Mouse (Mus musculus) adrenal gland, postnatal 14 days (tissue): ENCODE data around the gene Tnip1. TPM values are rescaled to one million over a fixed set of nuclear protein-coding genes. Genes with fewer than 3 reads are reported as not detected.

Experiments used
- DNase-seq: peaks from one replicate; pipeline ENCODE4 v3.0.0; 2021; ENCODE audit warnings: mixed read lengths
- total RNA-seq: library from RNA; stranded (reverse); gene quantifications from 2 replicates; pipeline ENCODE4 v1.2.3, GENCODE M21; 2021

Tnip1 gene
- total RNA-seq, 1 experiment from 2014 or later = 53.8 TPM

DNA sequence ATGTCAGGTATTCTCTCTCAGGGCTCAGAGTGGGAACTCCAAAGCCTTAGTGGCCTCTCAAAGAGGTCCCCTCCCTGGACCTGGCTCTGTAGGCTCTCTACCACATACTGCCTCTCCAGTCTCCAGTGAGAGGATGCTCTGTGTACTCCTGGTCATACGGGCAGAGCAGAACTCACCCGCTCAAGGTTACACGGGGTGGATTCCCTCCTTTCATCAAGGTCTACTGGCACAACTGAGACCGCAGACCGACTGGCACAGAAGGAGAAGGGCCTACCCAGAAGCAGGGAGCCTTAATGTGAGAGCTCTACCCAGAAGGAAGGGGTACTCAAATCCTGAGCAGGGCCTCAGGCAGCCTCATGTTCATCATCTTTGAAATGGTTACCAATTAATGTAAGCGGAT, 30.2 kb downstream of the Tnip1 start:
- DNase-seq = no peak

DNA sequence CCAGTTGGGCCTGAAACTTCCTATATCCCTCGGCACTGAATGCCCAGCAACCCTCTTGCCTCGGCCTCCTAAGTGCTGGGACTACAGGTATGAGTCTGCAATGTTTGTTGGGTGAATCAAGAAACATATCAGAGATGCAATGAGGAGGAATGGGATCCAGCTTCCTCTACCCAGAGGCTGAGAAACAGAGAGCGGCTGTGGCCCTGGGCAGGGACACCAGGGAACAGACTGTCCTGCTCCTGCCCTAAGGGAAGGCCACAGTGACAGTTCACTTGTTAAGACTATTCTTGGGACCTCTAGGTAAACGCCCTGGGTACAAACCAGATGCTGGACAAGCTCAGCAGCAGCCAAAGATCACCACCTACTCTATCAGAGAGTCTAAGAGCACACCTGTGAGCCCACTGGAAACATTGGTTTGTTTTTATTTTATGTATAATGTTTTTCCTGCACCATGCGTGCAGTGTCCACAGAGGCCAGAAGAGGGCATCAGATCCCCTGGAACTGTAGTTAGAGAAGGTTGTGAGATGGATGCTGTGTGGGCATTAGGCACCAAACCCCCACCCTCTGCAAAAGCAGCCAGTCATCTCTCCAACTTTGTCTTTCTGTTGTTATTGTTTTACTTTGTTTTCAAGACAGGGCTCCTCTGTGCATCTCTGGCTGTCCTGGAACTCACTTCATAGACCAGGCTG, 31.2 kb downstream of the Tnip1 start:
- peak; percentile 72 for DNase-seq

DNA sequence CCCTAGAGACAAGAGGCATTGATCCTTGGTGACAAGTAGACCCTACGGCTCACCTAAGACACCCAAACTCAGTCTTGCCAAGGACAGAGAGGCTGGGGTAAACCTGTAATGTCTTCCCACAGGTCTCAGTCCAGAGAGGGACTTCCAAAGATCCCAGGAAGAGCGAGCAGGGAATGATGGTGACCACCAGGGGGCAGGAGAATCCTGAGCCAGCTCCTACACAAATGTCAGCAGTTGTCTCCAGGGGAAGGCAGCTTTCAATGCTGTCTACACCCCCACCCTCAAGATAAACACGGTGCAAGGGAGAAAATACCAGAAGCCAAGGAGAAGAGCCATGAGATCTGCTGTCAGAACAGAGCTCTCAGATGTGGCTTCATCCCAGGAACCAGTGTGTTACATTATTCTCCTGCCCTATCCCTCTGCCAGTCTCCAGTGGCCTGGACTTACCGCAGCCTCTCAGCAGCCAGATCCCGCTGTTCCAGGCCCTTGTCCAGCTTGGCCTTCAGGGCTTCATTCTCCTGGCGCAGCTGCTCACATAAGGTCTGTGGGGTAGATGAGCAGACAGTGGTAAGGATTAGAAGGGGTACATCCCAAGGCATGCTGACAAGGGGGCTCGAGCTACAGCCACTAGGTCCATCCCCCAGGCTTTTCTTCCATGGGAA, 32.3 kb downstream of the Tnip1 start:
- peak; percentile 76 for DNase-seq

DNA sequence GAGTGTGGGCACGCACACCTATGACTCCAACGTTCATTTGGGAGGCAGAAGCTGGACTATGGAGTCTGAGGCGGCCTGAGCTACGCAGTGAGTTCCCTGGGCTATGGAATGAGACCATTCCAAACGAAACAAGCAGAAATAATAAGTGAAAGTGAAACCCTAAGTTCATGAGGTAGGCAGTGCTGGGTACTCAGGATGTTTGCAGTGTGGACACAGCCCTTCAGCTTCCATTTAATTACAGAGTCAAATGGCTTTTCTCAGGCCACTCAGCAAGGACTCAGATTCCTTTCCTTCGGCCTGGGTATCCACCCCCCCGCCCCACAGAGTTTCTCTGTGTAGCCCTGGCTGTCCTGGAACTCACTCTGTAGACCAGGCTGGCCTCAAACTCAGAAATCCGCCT, 33.0 kb downstream of the Tnip1 start:
- no peak for DNase-seq

DNA sequence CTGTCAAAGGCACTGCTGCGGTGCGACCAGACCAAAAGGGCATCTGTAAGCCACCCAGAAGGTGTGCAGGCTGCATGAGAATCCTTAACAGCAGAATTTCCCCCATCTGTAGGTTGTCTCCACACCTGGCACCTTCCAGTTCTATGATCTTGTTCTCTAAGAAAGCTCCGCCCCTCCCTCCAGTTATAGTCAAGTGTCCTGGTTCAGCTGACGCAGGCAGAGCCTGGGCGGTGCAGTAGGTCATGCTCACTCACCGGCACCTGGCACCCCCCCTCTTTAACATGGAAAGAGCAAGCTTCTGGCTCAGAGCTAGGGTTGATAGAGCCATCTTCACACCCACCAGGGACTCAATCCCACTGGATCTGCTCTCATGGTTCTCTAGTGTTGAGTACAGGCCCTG, 33.4 kb downstream of the Tnip1 start:
- DNase-seq = no peak

DNA sequence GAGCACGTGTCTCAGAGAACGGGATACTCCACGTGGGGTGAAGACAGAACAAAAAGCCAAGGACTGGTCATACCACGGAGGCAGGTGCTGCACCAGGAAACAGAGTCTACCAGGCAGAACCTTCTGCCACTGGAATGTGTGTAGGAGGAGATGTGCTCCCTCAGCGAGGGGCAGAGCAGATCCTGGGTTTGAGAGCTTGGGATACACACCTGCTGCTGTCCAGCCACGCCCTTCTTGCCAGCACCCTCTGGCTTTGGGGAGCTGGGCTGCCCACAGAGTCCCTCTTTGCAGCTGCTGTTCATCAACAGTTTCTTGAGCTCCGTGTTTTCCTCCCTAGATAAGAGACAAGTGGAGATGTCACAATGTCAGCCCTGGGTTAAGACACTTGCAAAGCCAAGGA, 33.8 kb downstream of the Tnip1 start:
- no peak for DNase-seq

DNA sequence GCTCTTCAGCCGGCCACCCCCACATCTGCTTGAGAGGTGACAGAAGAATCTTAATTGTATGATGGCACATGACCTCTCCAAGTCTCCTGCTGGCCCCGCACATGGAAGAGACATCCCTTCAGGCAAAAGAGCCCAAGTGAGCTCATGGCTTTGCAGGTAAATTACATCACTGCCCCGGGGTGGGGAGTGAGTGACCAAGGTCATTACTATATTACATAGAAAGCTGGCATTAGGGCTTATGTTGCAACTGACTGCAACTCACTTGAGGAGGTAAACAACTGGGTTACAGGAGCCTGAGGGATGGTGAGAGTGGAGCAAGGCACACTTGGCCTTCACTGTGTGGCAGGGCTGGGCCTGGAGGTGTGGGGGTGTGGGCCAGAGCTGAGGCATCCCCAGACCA, 34.5 kb downstream of the Tnip1 start:
- no peak for DNase-seq

DNA sequence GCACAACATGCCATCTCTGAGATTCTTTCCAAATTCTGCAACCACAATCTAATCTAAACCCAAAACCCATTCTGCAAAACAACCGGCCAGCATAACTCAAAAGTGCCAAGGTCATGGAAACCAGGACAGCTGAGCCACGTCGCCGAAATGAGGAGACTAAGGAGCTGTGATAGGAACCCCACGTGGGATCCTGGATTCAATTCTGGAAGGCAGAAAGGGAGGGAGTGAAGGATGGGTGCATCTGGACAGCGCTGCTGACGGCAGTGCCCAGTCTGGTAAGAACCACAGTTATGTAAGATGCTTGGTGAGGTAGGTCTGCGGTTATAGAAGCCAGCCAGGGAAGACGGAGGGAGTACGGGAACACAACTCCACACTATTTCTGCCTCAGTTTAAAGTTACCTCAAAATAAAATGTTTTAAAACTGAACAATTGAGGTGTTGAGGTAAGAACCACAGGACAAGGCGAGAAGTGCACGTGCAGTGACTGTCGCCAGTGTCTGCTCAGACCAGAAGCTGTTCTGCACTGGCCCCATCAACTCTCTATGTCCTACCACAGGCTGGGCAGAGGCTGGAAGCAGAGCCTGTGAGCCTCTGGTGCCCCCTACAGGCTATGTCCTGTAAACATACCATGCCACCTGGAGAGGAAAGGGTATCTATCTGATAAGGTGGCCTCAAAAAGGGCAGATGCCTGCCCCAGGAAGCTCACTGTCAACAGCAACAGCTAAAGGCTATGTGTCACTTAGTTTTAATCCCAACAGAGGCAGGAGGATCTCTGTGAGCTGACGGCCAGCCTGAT, 35.2 kb downstream of the Tnip1 start:
- DNase-seq = peak; percentile 84

DNA sequence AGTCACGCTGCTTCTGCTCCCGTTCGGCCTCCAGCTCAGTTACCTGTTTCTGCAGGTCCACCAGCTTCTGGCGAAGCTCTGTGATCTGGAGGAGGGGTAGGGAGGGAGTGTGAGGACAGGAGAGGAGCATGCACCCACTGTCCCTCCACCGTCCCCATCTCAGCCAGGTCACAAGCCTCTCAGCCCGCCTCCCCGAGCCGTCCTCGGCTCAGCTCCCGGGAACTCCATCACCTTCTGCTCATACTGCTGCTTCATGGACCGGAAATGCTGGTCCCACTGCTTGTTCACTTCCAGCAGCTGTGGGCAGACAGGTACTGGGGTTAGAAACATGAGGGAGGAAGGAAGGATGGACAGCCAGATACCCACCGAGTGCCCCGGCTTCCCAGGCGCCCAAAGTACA, 38.6 kb downstream of the Tnip1 start:
- DNase-seq = no peak

DNA sequence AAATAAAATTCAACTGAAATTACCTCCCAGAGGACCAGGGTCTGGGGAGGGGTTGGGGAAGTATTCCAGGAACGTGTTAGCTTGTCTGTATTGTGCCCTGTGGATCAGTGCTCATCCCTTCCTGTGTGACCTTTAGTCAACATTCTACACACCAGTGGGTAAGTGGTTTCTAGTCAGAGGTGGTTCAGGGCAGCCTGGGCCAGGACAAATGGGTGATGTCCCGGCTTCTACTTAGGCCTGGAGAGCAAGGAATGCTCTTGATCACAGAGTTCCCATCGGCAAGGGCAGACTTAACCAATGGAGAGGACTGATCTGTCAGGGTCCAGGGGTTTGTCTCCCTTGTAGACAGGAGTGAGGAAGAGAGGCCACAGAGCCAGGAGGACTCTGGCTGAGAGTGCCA, 40.2 kb downstream of the Tnip1 start:
- no peak for DNase-seq

DNA sequence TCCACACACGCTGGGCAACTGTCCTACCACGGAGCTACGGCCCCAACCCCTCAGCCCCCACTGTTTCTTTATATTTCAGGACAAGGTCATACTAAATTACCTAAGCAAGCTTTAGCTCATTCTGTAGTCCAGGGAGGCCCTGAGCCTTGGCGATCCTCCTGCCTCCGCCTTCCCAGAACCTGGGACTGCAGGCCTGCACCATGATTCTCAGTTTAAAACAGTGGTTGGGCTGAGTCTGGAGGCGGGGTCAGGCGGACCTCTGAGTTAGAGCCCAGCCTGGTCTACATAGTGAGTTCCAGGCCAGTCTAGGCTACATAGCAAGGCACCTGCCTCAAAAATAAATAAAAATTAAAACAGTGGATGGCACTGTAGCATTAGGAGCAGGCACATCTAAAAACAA, 40.9 kb downstream of the Tnip1 start:
- no peak for DNase-seq

DNA sequence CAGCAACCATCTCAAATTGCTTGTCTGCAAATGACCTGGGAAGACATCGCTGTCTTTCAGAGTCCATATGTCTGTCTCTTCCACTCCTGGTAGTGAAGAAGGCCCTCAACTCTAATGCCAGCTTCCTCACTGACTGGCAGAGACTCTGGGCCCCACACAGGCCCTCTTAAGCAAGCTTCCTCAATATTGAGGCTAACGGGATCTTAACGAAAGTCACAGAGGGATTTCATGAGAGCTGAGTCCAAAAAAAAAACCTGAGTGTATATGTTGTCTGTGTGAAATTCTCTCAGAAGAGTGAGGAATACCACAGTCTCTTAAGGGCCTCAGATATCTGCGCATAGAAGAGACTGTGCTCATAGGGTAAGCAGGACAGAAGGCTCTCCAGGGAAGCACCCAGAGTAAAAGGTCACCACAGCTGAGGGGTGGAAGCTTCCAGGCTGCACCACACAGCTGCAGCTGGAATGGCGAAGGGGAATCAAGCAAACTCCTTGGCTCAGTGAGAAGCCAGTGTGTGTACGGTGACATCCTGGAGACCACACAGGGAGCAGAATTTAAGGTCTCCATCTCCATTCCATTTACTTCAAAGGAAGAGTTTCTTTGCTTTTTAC, 41.6 kb downstream of the Tnip1 start:
- DNase-seq = no peak

DNA sequence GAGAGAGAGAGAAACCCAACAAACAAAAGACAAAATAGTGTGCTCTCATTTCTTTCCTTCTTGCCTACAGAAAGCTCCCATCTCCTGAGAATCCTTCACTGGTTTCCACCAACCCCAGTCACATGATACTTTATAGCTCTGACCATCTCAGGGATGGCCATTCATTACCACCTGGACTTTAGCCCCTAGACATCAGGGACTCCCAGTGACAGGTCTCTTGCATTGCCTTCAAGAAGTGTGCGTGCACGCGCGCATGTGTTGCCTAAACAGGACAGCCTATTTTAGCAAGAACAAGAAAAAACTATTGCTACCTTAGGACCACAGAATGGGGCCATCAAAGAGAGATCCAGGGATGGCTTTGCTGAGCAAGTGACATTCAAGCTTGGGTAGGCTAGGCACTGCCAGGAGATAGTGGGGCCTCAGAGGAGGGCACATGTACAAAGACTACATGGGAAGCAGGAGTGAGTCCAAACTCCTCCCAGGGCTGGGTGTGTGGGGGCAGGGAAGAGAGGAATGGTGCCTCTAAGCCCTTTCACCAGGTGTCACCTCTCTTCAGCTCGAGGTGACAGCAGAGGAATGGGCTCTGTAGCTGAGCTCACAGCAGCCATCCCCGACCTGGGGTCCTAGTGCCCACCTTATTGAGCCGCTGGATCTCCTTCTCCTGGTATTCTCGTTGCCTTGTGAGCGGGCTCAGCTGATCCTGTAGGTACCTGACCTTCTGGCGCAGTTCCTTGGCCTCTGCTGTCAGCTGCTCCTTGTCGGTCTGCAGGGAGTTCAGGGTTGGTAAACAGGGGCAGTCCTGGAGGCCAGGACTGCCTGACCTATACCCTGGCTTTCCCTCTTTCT, 42.4 kb downstream of the Tnip1 start:
- peak; percentile 63 for DNase-seq

DNA sequence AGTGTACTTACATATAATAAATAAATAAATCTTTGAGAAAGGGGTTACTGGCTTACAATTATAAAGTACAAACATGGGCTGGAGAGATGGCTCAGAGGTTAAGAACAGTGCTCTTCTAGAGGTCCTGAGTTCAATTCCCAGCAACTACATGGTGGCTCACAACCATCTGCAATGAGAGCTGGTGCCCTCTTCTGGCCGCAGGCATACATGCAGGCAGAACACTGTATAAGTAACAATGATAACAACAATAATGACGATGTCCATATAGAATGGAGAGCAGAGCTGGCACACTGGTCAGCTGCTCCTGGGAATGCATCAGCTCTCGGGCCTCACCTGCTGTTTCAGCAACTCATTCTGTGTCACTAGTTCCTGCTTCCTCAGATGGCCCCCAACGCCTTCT, 44.4 kb downstream of the Tnip1 start:
- no peak for DNase-seq

DNA sequence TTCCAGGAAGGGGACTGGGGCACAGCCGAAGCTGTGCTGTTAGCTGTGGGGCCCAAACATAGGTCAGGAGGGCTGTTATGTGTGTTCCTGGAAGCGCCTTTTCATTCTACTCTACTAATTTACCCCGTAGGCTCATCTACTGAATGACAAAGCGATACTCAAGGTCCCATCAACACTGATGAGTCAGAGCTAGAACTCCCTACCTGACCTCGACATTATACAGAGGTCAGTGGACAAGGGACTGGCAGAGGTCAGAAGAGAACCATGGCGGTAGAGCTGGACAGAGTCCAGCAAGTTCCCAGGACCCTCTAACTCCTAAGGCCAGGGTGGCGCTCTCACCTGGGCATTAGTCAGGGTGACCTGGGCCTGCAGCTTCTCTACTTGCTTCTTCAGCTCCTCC, 45.3 kb downstream of the Tnip1 start:
- no peak for DNase-seq

DNA sequence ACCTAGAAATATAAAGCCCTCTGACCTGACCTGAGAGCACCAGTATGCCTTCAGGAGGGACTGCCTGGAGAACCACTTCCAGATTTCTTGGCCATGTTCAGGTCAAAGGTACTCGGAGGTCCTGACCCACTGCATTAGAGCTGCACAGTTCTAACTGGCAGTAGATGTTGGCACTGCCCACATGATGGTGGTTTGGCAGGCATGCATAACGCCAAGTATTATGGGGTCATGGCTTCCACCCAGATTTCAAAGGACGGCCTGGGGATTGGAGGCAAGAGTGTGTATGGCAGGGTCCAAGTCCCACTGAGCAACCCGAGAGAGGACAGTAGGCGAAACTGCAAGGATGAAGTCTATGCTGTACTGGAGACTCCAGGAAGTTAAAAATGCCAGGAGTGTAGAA, 48.9 kb downstream of the Tnip1 start:
- DNase-seq = peak; percentile 68

DNA sequence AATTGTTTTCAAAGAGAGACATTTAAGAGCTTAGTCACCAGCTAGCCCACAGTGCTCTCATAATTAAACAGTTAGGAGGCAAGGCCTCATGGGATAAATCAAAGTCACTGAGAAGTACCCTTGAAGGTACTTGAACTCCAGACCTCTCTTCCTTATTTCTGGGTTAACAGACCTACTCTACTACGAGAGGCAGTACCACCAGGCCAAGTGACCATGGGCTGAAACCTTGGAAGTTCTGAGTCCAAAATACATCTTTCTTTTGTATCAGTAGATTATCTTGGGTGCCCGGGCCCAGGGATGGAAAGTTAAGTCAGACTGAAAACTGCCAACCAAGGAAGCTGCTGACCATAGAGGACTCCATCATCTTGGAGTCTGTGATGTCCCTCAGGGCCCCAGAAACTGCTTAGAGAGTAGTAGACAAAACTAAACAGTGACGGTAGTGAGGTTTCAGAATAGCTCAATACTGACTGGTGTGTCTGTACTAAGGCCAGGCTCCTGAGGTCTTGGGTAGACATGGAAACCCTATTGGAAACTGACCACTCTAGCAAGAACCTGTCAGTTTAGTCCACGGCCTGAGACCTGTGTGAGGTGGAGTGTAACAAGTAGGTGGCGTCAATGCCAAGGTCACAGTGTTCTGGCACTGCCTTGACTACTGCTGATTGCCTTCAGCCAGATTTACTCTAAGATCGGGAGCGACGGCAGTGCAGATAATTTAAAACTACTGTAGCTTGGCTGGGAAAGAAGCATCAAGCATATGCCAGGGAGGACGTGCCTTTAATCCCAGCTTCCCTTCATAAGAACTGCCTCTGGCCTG, 50.0 kb downstream of the Tnip1 start:
- DNase-seq = no peak

DNA sequence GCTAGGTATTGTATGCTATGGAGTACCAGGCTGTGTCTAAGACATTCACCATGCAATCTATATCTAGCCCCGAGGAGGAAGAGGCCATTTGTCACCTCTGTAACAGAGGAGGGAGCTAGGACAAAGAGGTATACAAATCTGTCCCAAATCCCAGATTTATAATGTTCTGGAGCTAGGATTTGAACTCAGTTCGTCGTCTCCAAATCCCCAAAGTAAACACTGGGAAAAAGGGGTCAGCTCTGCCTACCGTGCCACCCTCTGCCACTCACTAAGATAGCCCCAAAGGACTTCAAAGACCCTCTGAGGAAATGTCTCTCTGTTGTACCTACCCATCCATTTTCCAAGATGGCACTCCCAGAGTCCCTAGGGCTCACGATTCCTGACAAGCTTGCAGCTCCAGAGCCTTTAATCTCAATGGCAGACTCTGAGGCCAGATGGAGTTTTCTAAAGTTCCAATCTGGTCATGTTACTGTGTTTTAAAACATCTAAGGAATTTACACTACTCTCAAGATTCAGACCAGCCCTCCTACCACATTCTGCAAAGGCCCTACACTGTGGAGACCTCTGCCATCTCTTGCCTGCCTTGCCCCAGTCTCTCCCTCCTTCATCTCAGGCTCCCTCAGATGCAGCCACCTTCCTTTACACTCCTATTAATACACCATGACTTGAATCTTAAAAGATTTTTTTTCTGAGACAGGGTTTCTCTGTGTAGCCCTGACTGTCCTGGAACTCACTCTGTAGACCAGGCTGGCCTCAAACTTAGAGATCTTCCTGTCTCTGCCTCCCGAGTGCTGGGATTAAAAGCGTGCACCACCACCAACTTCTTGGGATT, 50.8 kb downstream of the Tnip1 start:
- no peak for DNase-seq

DNA sequence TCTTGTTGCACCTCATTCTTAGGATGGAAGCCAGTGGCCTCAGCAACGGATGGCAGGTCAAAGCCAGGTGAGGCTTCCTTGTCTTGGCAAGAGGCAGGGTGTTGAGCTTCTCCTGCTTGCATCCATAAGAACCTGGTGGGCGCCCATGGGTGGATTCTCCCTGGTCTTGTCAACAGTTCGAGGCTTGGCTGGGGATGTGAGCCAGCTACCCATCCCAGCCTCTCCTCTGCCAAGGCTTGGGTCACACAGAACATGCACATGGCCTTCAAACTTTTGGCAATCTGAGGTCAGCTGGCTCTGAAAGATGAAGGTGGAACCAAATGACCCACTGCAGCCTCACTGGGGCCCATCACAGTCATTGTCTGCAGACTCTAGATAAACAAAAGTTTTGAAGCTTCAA, 51.5 kb downstream of the Tnip1 start:
- no peak for DNase-seq

DNA sequence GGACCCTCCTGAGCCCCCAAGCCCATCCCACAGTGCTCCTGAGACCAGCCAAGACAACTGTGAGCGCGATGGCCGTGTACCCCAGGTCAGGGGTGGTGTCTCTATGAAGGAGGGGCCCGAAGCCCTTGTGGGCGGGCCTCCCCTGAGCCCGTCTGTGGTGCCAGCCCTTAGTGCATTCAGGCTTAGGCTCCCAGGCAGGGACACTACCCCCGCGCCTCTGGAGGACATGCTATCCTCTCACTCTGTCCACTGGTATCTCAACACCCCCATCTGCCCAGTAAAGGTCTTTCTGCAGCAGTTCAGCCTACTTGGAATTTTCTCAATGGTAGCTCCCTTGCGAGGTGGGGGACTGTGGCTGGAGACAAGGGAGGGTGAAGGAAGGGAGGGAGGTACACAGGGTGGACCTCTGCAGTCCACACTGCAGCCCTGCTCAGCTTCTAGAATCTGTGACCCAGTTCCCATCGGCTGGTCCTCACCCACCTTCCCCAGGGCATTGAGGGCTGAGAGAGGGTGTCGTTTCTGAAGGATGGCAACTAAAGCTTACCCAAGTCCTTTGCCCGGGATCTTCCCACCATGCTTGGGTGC, 52.5 kb downstream of the Tnip1 start:
- no peak for DNase-seq
